Mouse (Mus musculus) brain, embryonic 14.5 days (tissue): ENCODE measurements at regions not wholly inside any gene's neighbourhood (a gene's known extent, or its start where the extent isn't known, plus 50 kb on each side); places are given as distances from the start of the nearest gene placed in this dataset.

Source experiments
- CTCF ChIP-seq: fragments of 200-500 bp; IDR thresholded peaks from 2 replicates; pipeline ENCODE4 v1.5.1; 2012; ENCODE audit warnings: inconsistent platforms, mild to moderate bottlenecking, moderate library complexity, borderline replicate concordance; ENCODE audit not compliant: insufficient read depth, insufficient read length; ENCODE audit errors: extremely low read depth
- POLR2A ChIP-seq: fragments of 200-500 bp; IDR thresholded peaks from 2 replicates; pipeline ENCODE4 v1.6.1; 2012; ENCODE audit warnings: mild to moderate bottlenecking, inconsistent platforms, borderline replicate concordance; ENCODE audit not compliant: poor library complexity, insufficient read depth, insufficient read length, severe bottlenecking; ENCODE audit errors: extremely low read depth

- TF ChIP-seq CTCF (no peak), POLR2A (no peak)
Measured at GRCm38 (mm10) chr4:135002091-135002925, 71.6 kb downstream of the Syf2 start.
